Mouse (Mus musculus): ENCODE measurements around the gene Mapk10.

Gene Mapk10

GRCm38 (mm10) chr5:103167371-103167770 lies 43.8 kb downstream of the Mapk10 start:
- DNase-seq (ENCODE audit: extremely low read depth, insufficient read length, low spot score), result no peak

- no peak for DNase-seq (ENCODE audit: extremely low read depth, insufficient read length, low spot score)
Observed at GRCm38 (mm10) chr5:103166755-103167154, 44.4 kb downstream of the Mapk10 start.

GRCm38 (mm10) chr5:103164022-103164421 lies 47.1 kb downstream of the Mapk10 start:
- DNase-seq (ENCODE audit: extremely low read depth, insufficient read length, low spot score), result no peak

- DNase-seq (ENCODE audit: extremely low read depth, insufficient read length, low spot score), result no peak
Observed at GRCm38 (mm10) chr5:103161574-103161973, 49.6 kb downstream of the Mapk10 start.

GRCm38 (mm10) chr5:103161196-103161540 lies 50.0 kb downstream of the Mapk10 start:
- DNase-seq (ENCODE audit: extremely low read depth, insufficient read length, low spot score), result no peak

GRCm38 (mm10) chr5:103160314-103161195 lies 50.6 kb downstream of the Mapk10 start:
- DNase-seq (ENCODE audit: extremely low read depth, insufficient read length, low spot score), result no peak

- no peak for DNase-seq (ENCODE audit: extremely low read depth, insufficient read length, low spot score)
Observed at GRCm38 (mm10) chr5:103140935-103141334, 70.2 kb downstream of the Mapk10 start.

GRCm38 (mm10) chr5:103134839-103135238 lies 76.3 kb downstream of the Mapk10 start:
- no peak for DNase-seq (ENCODE audit: extremely low read depth, insufficient read length, low spot score)

- no peak for DNase-seq (ENCODE audit: extremely low read depth, insufficient read length, low spot score)
Observed at GRCm38 (mm10) chr5:103133626-103134025, 77.5 kb downstream of the Mapk10 start.

GRCm38 (mm10) chr5:103132814-103133213 lies 78.3 kb downstream of the Mapk10 start:
- DNase-seq (ENCODE audit: extremely low read depth, insufficient read length, low spot score), result no peak

- no peak for DNase-seq (ENCODE audit: extremely low read depth, insufficient read length, low spot score)
Observed at GRCm38 (mm10) chr5:103119618-103120017, 91.5 kb downstream of the Mapk10 start.

GRCm38 (mm10) chr5:103115571-103115970 lies 95.6 kb downstream of the Mapk10 start:
- DNase-seq (ENCODE audit: extremely low read depth, insufficient read length, low spot score), result no peak

- no peak for DNase-seq (ENCODE audit: extremely low read depth, insufficient read length, low spot score)
Observed at GRCm38 (mm10) chr5:103112471-103112870, 98.7 kb downstream of the Mapk10 start.

GRCm38 (mm10) chr5:103109409-103109808 lies 101.7 kb downstream of the Mapk10 start:
- DNase-seq (ENCODE audit: extremely low read depth, insufficient read length, low spot score), result no peak

GRCm38 (mm10) chr5:103105441-103106414 lies 105.4 kb downstream of the Mapk10 start:
- no peak for DNase-seq (ENCODE audit: extremely low read depth, insufficient read length, low spot score)

GRCm38 (mm10) chr5:103104082-103104481 lies 107.1 kb downstream of the Mapk10 start:
- DNase-seq (ENCODE audit: extremely low read depth, insufficient read length, low spot score), result no peak

GRCm38 (mm10) chr5:103102876-103103393 lies 108.2 kb downstream of the Mapk10 start:
- no peak for DNase-seq (ENCODE audit: extremely low read depth, insufficient read length, low spot score)

- DNase-seq (ENCODE audit: extremely low read depth, insufficient read length, low spot score), result no peak
Observed at GRCm38 (mm10) chr5:103102176-103102575, 109.0 kb downstream of the Mapk10 start.

GRCm38 (mm10) chr5:103094166-103094565 lies 117.0 kb downstream of the Mapk10 start:
- no peak for DNase-seq (ENCODE audit: extremely low read depth, insufficient read length, low spot score)

GRCm38 (mm10) chr5:103085844-103086243 lies 125.3 kb downstream of the Mapk10 start:
- no peak for DNase-seq (ENCODE audit: extremely low read depth, insufficient read length, low spot score)

- DNase-seq (ENCODE audit: extremely low read depth, insufficient read length, low spot score), result no peak
Observed at GRCm38 (mm10) chr5:103075451-103075850, 135.7 kb downstream of the Mapk10 start.

Measured in 3134 (cell line).